Comparison of ENCODE assay signal across 7 mouse cellular contexts in the genomic region with DNA sequence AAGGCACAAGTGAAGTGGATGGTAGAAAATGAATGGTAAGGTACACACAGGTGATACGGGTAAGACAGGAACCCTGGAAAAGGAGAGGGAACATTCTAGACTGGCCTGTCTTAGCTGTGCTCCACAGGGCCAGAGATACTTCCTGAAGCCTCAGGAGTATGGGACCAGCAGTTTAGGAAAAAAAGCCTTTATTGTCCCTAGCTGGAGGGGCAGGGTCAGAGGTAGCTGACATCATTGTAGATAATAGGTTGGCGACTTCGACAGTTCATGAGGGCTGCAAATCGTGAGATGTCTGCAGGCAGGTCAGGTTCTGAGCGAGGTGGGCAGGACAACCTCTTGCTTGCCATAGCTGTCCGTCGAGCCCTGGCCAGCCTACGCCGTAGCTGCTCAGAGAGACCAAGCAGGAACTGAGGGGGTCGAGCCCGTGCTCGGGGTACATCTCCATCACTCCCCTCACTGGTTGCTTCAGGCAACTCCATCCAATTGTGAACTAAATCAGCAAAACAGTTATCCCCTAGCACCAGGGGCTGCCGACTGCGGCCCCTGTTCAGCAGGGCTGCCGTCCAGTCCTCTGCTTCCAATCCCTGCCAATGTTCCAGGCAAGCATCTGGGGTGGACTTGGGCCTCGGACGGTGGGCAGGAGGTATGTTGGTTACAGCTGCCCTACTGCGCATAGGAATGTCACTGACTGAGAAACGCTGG. TPM values are rescaled to one million over a fixed set of nuclear protein-coding genes. Genes with fewer than 3 reads are reported as not detected.
DNase-seq lines count a peak whose midpoint lies in the region; ATAC-seq and TF ChIP-seq lines count a peak whose summit lies in the region.

No protein-coding gene starts in this region.

- intact Hi-C loops in heart, postnatal 10 days (cut with DNase I), result no loop called here

- no peaks in the 10 kb centered on the region for H3K36me3 ChIP-seq in E14TG2a.4 (ENCODE audit: insufficient read depth, low read length)
- H3K36me3 ChIP-seq in liver, embryonic 12.5 days, result peaks cover 58% of the 10 kb centered on the region

- peak overlapping the region; percentile 93 for H3K9ac ChIP-seq in liver, embryonic 12.5 days

- no peak for TF ChIP-seq CTCF in E14TG2a.4 (conservative IDR thresholded peaks at IDR 0.05; ENCODE audit: low read length)
- TF ChIP-seq CTCF in bone marrow macrophage, adult 2 months (IDR thresholded peaks at IDR 0.05; ENCODE audit: low read depth, low read length), result no peak

- H3K27me3 ChIP-seq in E14TG2a.4 (ENCODE audit: insufficient read depth, low read length), result peaks cover 57% of the 10 kb centered on the region
- no peaks in the 10 kb centered on the region for H3K27me3 ChIP-seq in liver, embryonic 12.5 days (replicated peaks)

- no peaks in the 10 kb centered on the region for H3K9me3 ChIP-seq in E14TG2a.4 (ENCODE audit: low read length)
- H3K9me3 ChIP-seq in liver, embryonic 12.5 days (replicated peaks), result no peaks in the 10 kb centered on the region

- DNase-seq in heart, postnatal 10 days, result peak; percentile 36 to 49
- DNase-seq in adrenal gland, postnatal 10 days, result no peak
- no peak for DNase-seq in urinary bladder, postnatal 36 days (ENCODE audit: low spot score in 2 of 2)
- DNase-seq in Muller cell, postnatal 12 days (ENCODE audit: inconsistent ontology term), result no peak

- no peak for ATAC-seq in liver, embryonic 12.5 days

- 25% methylated on average over 19 of the region's 19 CpGs for WGBS in liver, embryonic 12.5 days (ENCODE audit: insufficient replicate concordance)

- H3K4me1 ChIP-seq in E14TG2a.4 (replicated peaks; ENCODE audit: low read depth, low read length), result peaks cover 56% of the 10 kb centered on the region
- peaks cover 50% of the 10 kb centered on the region for H3K4me1 ChIP-seq in bone marrow macrophage, adult 2 months (ENCODE audit: control insufficient read depth, insufficient read depth, low read length)
- H3K4me1 ChIP-seq in liver, embryonic 12.5 days, result peaks cover 80% of the 10 kb centered on the region

- peak overlapping the region; percentile 86 for H3K4me2 ChIP-seq in liver, embryonic 12.5 days

- 0 out of 2 replicates have a peak overlapping the region, but pooled peaks have one; percentile 87 for H3K4me3 ChIP-seq in E14TG2a.4 (replicated peaks; ENCODE audit: low read length)
- peak overlapping the region; percentile 86 for H3K4me3 ChIP-seq in bone marrow macrophage, adult 2 months (ENCODE audit: insufficient read depth, low read length)
- H3K4me3 ChIP-seq in liver, embryonic 12.5 days, result peak overlapping the region; percentile 82

- peak overlapping the region; percentile 89 for H3K27ac ChIP-seq in bone marrow macrophage, adult 2 months (ENCODE audit: insufficient read depth, low read depth, low read length)
- peak overlapping the region; percentile 98 for H3K27ac ChIP-seq in liver, embryonic 12.5 days

- TF ChIP-seq POLR2A in bone marrow macrophage, adult 2 months (IDR thresholded peaks at IDR 0.05; ENCODE audit: borderline replicate concordance, low read depth, low read length), result no peak

RNA-seq across cellular contexts. Expression of a gene that starts 1.3 kb away (rescaled TPM):
- polyA plus RNA-seq in bone marrow macrophage, adult 2 months (2012; ENCODE audit: insufficient read depth, insufficient read length, missing spikeins), result 1.3 TPM in 2 replicates
- total RNA-seq in heart, postnatal 10 days (2021), result under 1 TPM; 0.36 to 0.50 TPM
- polyA plus RNA-seq in liver, embryonic 12.5 days (2016; fragmentation: Nextera tagmentation; extraction: Ambion mirVana), result 1.2 and 1.4 TPM in 2 replicates
- total RNA-seq in adrenal gland, postnatal 10 days (2021), result under 1 TPM; 0.48 to 0.85 TPM

RNA-seq across cellular contexts. Expression of a gene that starts 1.5 kb away (rescaled TPM):
- polyA plus RNA-seq in bone marrow macrophage, adult 2 months (2012; ENCODE audit: insufficient read depth, insufficient read length, missing spikeins), result 13.7 and 18.2 TPM in 2 replicates
- 10 to 100 TPM; 23.3 to 28.0 TPM for total RNA-seq in heart, postnatal 10 days (2021)
- 64.3 and 68.7 TPM in 2 replicates for polyA plus RNA-seq in liver, embryonic 12.5 days (2016; fragmentation: Nextera tagmentation; extraction: Ambion mirVana)
- 10 to 100 TPM; 18.6 to 18.7 TPM for total RNA-seq in adrenal gland, postnatal 10 days (2021)

RNA-seq across cellular contexts. Expression of a gene that starts 8.1 kb away (rescaled TPM):
- 5.2 TPM in 1 of 2 replicates, not detected in the other for polyA plus RNA-seq in bone marrow macrophage, adult 2 months (2012; ENCODE audit: insufficient read depth, insufficient read length, missing spikeins)
- 1 to 10 TPM; 2.0 TPM for total RNA-seq in heart, postnatal 10 days (2021)
- 2.6 and 3.7 TPM in 2 replicates for polyA plus RNA-seq in liver, embryonic 12.5 days (2016; fragmentation: Nextera tagmentation; extraction: Ambion mirVana)
- total RNA-seq in adrenal gland, postnatal 10 days (2021), result 1 to 10 TPM; 1.7 to 2.6 TPM

RNA-seq across cellular contexts. Expression of a gene that starts 8.9 kb away (rescaled TPM):
- polyA plus RNA-seq in bone marrow macrophage, adult 2 months (2012; ENCODE audit: insufficient read depth, insufficient read length, missing spikeins), result 157 and 173 TPM in 2 replicates
- 10 to 100 TPM; 13.4 to 15.7 TPM for total RNA-seq in heart, postnatal 10 days (2021)
- 63.1 and 63.7 TPM in 2 replicates for polyA plus RNA-seq in liver, embryonic 12.5 days (2016; fragmentation: Nextera tagmentation; extraction: Ambion mirVana)
- 10 to 100 TPM; 19.0 to 22.5 TPM for total RNA-seq in adrenal gland, postnatal 10 days (2021)

RNA-seq across cellular contexts. Expression of a gene that starts 11.9 kb away (rescaled TPM):
- 6.2 TPM in 1 of 2 replicates, not detected in the other for polyA plus RNA-seq in bone marrow macrophage, adult 2 months (2012; ENCODE audit: insufficient read depth, insufficient read length, missing spikeins)
- 1 to 10 TPM in 1 of 2 experiments, not detected in 1; 1.3 TPM for total RNA-seq in heart, postnatal 10 days (2021)
- 0.69 and 0.75 TPM in 2 replicates for polyA plus RNA-seq in liver, embryonic 12.5 days (2016; fragmentation: Nextera tagmentation; extraction: Ambion mirVana)
- total RNA-seq in adrenal gland, postnatal 10 days (2021), result 1 to 10 TPM; 1.1 to 1.6 TPM

Comparison
In these comparisons a context has a peak if more than half of its experiments do, and no peak if none do; other contexts are left out.
1. DNase-seq: peak in heart, postnatal 10 days (2 of 2); none in adrenal gland, postnatal 10 days (single experiment), urinary bladder, postnatal 36 days (0 of 2) and Muller cell, postnatal 12 days (single experiment).
2. Peak in every context shown above with its lines, with median percentiles within 50 percentile points of each other: H3K4me3 ChIP-seq.